Mouse (Mus musculus) erythroid progenitor cell, adult 5-6 weeks (primary cell): Measurements from ENCODE around the gene Parp16. TPM values are rescaled to one million over a fixed set of nuclear protein-coding genes. Genes with fewer than 3 reads are reported as not detected.
"Not testable (repeated sequence)": the region's sequence is repeated elsewhere in the genome, so short reads cannot be mapped to it uniquely, and the experiment has no call there.

Experiments
- ATAC-seq: replicated peaks from 2 replicates; pipeline ENCODE4 v1.8.0; 2016; ENCODE audit warnings: moderate number of reproducible peaks, mild to moderate bottlenecking, moderate TSS enrichment, inconsistent platforms; ENCODE audit not compliant: poor library complexity, low FRiP score, severe bottlenecking
- total RNA-seq, 2 experiments: library from RNA; stranded (forward) in 1 of 2; stranded (reverse) in 1 of 2; fragments of 150-400 nt in 1 of 2; fragments of 186-747, 209-891 nt in 1 of 2; gene quantifications; 2 replicates each; pipeline versions ENCODE4 v1.2.3 to v1.2.4; 2015 to 2017; ENCODE audit warnings: low replicate concordance in 2 of 2

Gene Parp16
- total RNA-seq, 2 experiments from 2014 or later = 15.2 to 28.5 TPM

GRCm38 (mm10) chr9:65273048-65273809, 78.1 kb downstream of the Parp16 start:
- no peak for ATAC-seq

GRCm38 (mm10) chr9:65273873-65274272, 78.7 kb downstream of the Parp16 start:
- no peak for ATAC-seq

- not testable (repeated sequence) for ATAC-seq
Observed at GRCm38 (mm10) chr9:65274851-65275250, 79.7 kb downstream of the Parp16 start.

GRCm38 (mm10) chr9:65275810-65276530, 80.8 kb downstream of the Parp16 start:
- no peak for ATAC-seq

- no peak for ATAC-seq
Observed at GRCm38 (mm10) chr9:65281536-65282151, 86.5 kb downstream of the Parp16 start.

GRCm38 (mm10) chr9:65283301-65283700, 88.1 kb downstream of the Parp16 start:
- ATAC-seq = no peak

GRCm38 (mm10) chr9:65288252-65288651, 93.1 kb downstream of the Parp16 start:
- ATAC-seq = not testable (repeated sequence)

Other genes starting within 250 kb of the Parp16 start
- not detected in 2 replicates for gene Slc24a1, start 243.7 kb upstream of the Parp16 start, total RNA-seq (2015; ENCODE audit: low replicate concordance)
- gene Slc24a1, start 243.7 kb upstream of the Parp16 start, total RNA-seq (2017; ENCODE audit: low replicate concordance) = 0.51 TPM in 1 of 2 replicates, not detected in the other
- gene Ints14, start 234.4 kb upstream of the Parp16 start, total RNA-seq (2015; ENCODE audit: low replicate concordance) = 10.5 and 22.7 TPM in 2 replicates
- gene Ints14, start 234.4 kb upstream of the Parp16 start, total RNA-seq (2017; ENCODE audit: low replicate concordance) = 8.8 and 11.7 TPM in 2 replicates
- gene Hacd3, start 173.7 kb upstream of the Parp16 start, total RNA-seq (2015; ENCODE audit: low replicate concordance) = 11.5 and 15.9 TPM in 2 replicates
- gene Hacd3, start 173.7 kb upstream of the Parp16 start, total RNA-seq (2017; ENCODE audit: low replicate concordance) = 18.2 and 20.8 TPM in 2 replicates
- 70.3 and 82.6 TPM in 2 replicates for gene Dpp8, start 162.9 kb upstream of the Parp16 start, total RNA-seq (2015; ENCODE audit: low replicate concordance)
- gene Dpp8, start 162.9 kb upstream of the Parp16 start, total RNA-seq (2017; ENCODE audit: low replicate concordance) = 110 and 113 TPM in 2 replicates
- gene Igdcc4, start 93.9 kb upstream of the Parp16 start, total RNA-seq (2015; ENCODE audit: low replicate concordance) = not detected in 2 replicates
- gene Igdcc4, start 93.9 kb upstream of the Parp16 start, total RNA-seq (2017; ENCODE audit: low replicate concordance) = not detected in 2 replicates
- gene Igdcc3, start 54.2 kb upstream of the Parp16 start, total RNA-seq (2015; ENCODE audit: low replicate concordance) = not detected in 2 replicates
- gene Igdcc3, start 54.2 kb upstream of the Parp16 start, total RNA-seq (2017; ENCODE audit: low replicate concordance) = not detected in 2 replicates
- gene Cilp, start 69.8 kb downstream of the Parp16 start, total RNA-seq (2015; ENCODE audit: low replicate concordance) = not detected in 2 replicates
- gene Cilp, start 69.8 kb downstream of the Parp16 start, total RNA-seq (2017; ENCODE audit: low replicate concordance) = not detected in 2 replicates
- 20.1 and 20.2 TPM in 2 replicates for gene Clpx, start 98.9 kb downstream of the Parp16 start, total RNA-seq (2015; ENCODE audit: low replicate concordance)
- gene Clpx, start 98.9 kb downstream of the Parp16 start, total RNA-seq (2017; ENCODE audit: low replicate concordance) = 30.4 and 56.9 TPM in 2 replicates
- gene Pdcd7, start 150.8 kb downstream of the Parp16 start, total RNA-seq (2015; ENCODE audit: low replicate concordance) = 7.2 and 13.4 TPM in 2 replicates
- gene Pdcd7, start 150.8 kb downstream of the Parp16 start, total RNA-seq (2017; ENCODE audit: low replicate concordance) = 8.4 and 13.3 TPM in 2 replicates
- gene Ubap1l, start 165.7 kb downstream of the Parp16 start, total RNA-seq (2015; ENCODE audit: low replicate concordance) = not detected in 2 replicates
- gene Ubap1l, start 165.7 kb downstream of the Parp16 start, total RNA-seq (2017; ENCODE audit: low replicate concordance) = not detected in 2 replicates
- not detected in 2 replicates for gene Kbtbd13, start 196.3 kb downstream of the Parp16 start, total RNA-seq (2015; ENCODE audit: low replicate concordance)
- not detected in 2 replicates for gene Kbtbd13, start 196.3 kb downstream of the Parp16 start, total RNA-seq (2017; ENCODE audit: low replicate concordance)
- not detected in 2 replicates for gene Rasl12, start 203.2 kb downstream of the Parp16 start, total RNA-seq (2015; ENCODE audit: low replicate concordance)
- gene Rasl12, start 203.2 kb downstream of the Parp16 start, total RNA-seq (2017; ENCODE audit: low replicate concordance) = not detected in 2 replicates
- gene Slc51b, start 227.6 kb downstream of the Parp16 start, total RNA-seq (2015; ENCODE audit: low replicate concordance) = not detected in 2 replicates
- gene Slc51b, start 227.6 kb downstream of the Parp16 start, total RNA-seq (2017; ENCODE audit: low replicate concordance) = not detected in 2 replicates
- 4.6 and 14.4 TPM in 2 replicates for gene Mtfmt, start 240.4 kb downstream of the Parp16 start, total RNA-seq (2015; ENCODE audit: low replicate concordance)
- 1.2 and 5.5 TPM in 2 replicates for gene Mtfmt, start 240.4 kb downstream of the Parp16 start, total RNA-seq (2017; ENCODE audit: low replicate concordance)